ENCODE assay signal across 8 mouse cellular contexts in genomic region chr5:111331099-111331435, GRCm38 (mm10). TPM values are rescaled to one million over a fixed set of nuclear protein-coding genes. Genes with fewer than 3 reads are reported as not detected.
DNase-seq lines count a peak whose midpoint lies in the region; ATAC-seq and TF ChIP-seq lines count a peak whose summit lies in the region.

No protein-coding gene starts in this region.

- peak overlapping the region; percentile 60 for H3K4me2 ChIP-seq in hindbrain, embryonic 16.5 days (ENCODE audit: low read length)
- H3K4me2 ChIP-seq in midbrain, embryonic 14.5 days (ENCODE audit: low read length): peak overlapping the region; percentile 81

- no peaks in the 10 kb centered on the region for H3K36me3 ChIP-seq in hindbrain, embryonic 16.5 days (ENCODE audit: control insufficient read depth, insufficient read depth, low read length)
- peaks cover 18% of the 10 kb centered on the region; the same call in 1 of the 2 replicates for H3K36me3 ChIP-seq in midbrain, embryonic 14.5 days (ENCODE audit: control insufficient read depth, insufficient read depth, low read length)

- no peak for DNase-seq in lung, adult 2 months
- DNase-seq in lung, postnatal 36 days: no peak
- DNase-seq in c-Kit-negative CD71-positive TER-119-positive erythroid progenitor cells, embryonic 14.5 days (ENCODE audit: low read depth, low spot score): peak; percentile 21
- no peak for DNase-seq in midbrain, embryonic 14.5 days
- DNase-seq in urinary bladder, postnatal 14 days (ENCODE audit: low spot score): no peak
- DNase-seq in urinary bladder, postnatal 36 days (ENCODE audit: low spot score in 2 of 2): no peak
- no peak for DNase-seq in B cell, adult 2 months

- no peak for TF ChIP-seq CTCF in lung, adult 2 months (IDR thresholded peaks at IDR 0.05; ENCODE audit: insufficient read depth, low read length)

- no peaks in the 10 kb centered on the region for H3K9me3 ChIP-seq in hindbrain, embryonic 16.5 days (ENCODE audit: control insufficient read depth, low read length)
- H3K9me3 ChIP-seq in midbrain, embryonic 14.5 days (ENCODE audit: control insufficient read depth, low read length): no peaks in the 10 kb centered on the region

- peak overlapping the region; percentile 81 for H3K9ac ChIP-seq in hindbrain, embryonic 16.5 days (ENCODE audit: low read depth, low read length)
- peak overlapping the region; percentile 95 for H3K9ac ChIP-seq in midbrain, embryonic 14.5 days (replicated peaks; ENCODE audit: low read length)

- under 1% methylated on average over 14 of the region's 14 CpGs for WGBS in lung, adult 2 months
- WGBS in hindbrain, embryonic 16.5 days: 1% methylated on average over 14 of the region's 14 CpGs
- WGBS in midbrain, embryonic 14.5 days: 0% methylated on average over 14 of the region's 14 CpGs

- no peaks in the 10 kb centered on the region for H3K27me3 ChIP-seq in hindbrain, embryonic 16.5 days (replicated peaks; ENCODE audit: control insufficient read depth, insufficient read depth, low read length)
- H3K27me3 ChIP-seq in midbrain, embryonic 14.5 days (ENCODE audit: control insufficient read depth, insufficient read depth, low read length): no peaks in the 10 kb centered on the region

- ATAC-seq in hindbrain, embryonic 16.5 days: no peak
- ATAC-seq in midbrain, embryonic 14.5 days (ENCODE audit: low FRiP score, low TSS enrichment): no peak

- H3K4me1 ChIP-seq in lung, adult 2 months (ENCODE audit: control insufficient read depth, insufficient read depth, low read length): peaks cover 11% of the 10 kb centered on the region
- peaks cover 11% of the 10 kb centered on the region for H3K4me1 ChIP-seq in hindbrain, embryonic 16.5 days (ENCODE audit: control insufficient read depth, insufficient read depth, low read depth, low read length)
- H3K4me1 ChIP-seq in midbrain, embryonic 14.5 days (ENCODE audit: control insufficient read depth, insufficient read depth, low read length): peaks cover 12% of the 10 kb centered on the region

- peak overlapping the region; percentile 92 for H3K4me3 ChIP-seq in lung, adult 2 months (replicated peaks; ENCODE audit: extremely low read depth, low read depth, low read length)
- peak overlapping the region; percentile 85 for H3K4me3 ChIP-seq in hindbrain, embryonic 16.5 days (ENCODE audit: low read length)
- peak overlapping the region; percentile 89 for H3K4me3 ChIP-seq in midbrain, embryonic 14.5 days (replicated peaks; ENCODE audit: low read depth, low read length)

- peak overlapping the region; percentile 88; the same call in 1 of the 2 replicates for H3K27ac ChIP-seq in hindbrain, embryonic 16.5 days (ENCODE audit: low read depth, low read length)
- peak overlapping the region; percentile 89 for H3K27ac ChIP-seq in midbrain, embryonic 14.5 days (replicated peaks; ENCODE audit: low read depth, low read length)

- no peak for TF ChIP-seq POLR2A in lung, adult 2 months (IDR thresholded peaks at IDR 0.05; ENCODE audit: borderline replicate concordance, extremely low read depth, low read depth, low read length)

RNA-seq across cellular contexts. Expression of gene Pitpnb, which starts 0.5 kb away (rescaled TPM):
- polyA plus RNA-seq in lung, adult 2 months (2012; rRNA removed): 39.4 and 53.9 TPM in 2 replicates
- 93.9 and 96.9 TPM in 2 replicates for polyA plus RNA-seq in hindbrain, embryonic 16.5 days (2015; fragmentation: Nextera tagmentation; extraction: Ambion mirVana)
- polyA plus RNA-seq in midbrain, embryonic 14.5 days (2014; fragmentation: Nextera tagmentation; extraction: Ambion mirVana): 77.6 and 104 TPM in 2 replicates
